ENCODE assay signal across 29 mouse cellular contexts in genomic region chr10:77234991-77235616, GRCm38 (mm10). TPM values are rescaled to one million over a fixed set of nuclear protein-coding genes. Genes with fewer than 3 reads are reported as not detected.
A peak's percentile ranks its signal among the peaks of the same experiment; 100 is the strongest.
DNase-seq lines count a peak whose midpoint lies in the region; ATAC-seq and TF ChIP-seq lines count a peak whose summit lies in the region.
"Had no signal": no experiment of that assay in that cellular context is flagged by ENCODE, and none has a peak within 500 bp of the region (broad histone marks: within the 10 kb centered on the region; RNA-seq: fewer than 3 reads in every experiment).

No protein-coding gene starts in this region.

- peaks cover 63% of the 10 kb centered on the region for H3K4me1 ChIP-seq in liver, embryonic 12.5 days
- H3K4me1 ChIP-seq in liver, embryonic 11.5 days (replicated peaks; ENCODE audit: control insufficient read depth, insufficient read depth, low read length) = peaks cover 46% of the 10 kb centered on the region
- H3K4me1 ChIP-seq: midbrain, embryonic 13.5 days; neural tube, embryonic 12.5 days had no signal

- peak overlapping the region; percentile 69; the same call in 1 of the 2 replicates for H3K27ac ChIP-seq in liver, embryonic 12.5 days
- no peak overlapping the region for H3K27ac ChIP-seq in liver, embryonic 11.5 days (ENCODE audit: low read depth, low read length)
- H3K27ac ChIP-seq in layer of hippocampus, adult 2 months = no peak overlapping the region
- H3K27ac ChIP-seq: heart, embryonic 15.5 days; hindbrain, embryonic 14.5 days; left cerebral cortex, adult 2 months; midbrain, embryonic 13.5 days; neural tube, embryonic 12.5 days had no signal

- ATAC-seq in liver, embryonic 12.5 days = no peak
- no peak for ATAC-seq in liver, embryonic 11.5 days (replicated peaks; ENCODE audit: low FRiP score)
- ATAC-seq: activated CD4-positive, CD25-positive, alpha-beta regulatory T cell, adult 4 months; forebrain, postnatal 0 days; inflammation-experienced regulatory T-cells, adult 6 months; midbrain, embryonic 13.5 days; Patski had no signal

- no peak overlapping the region for H3K4me3 ChIP-seq in liver, embryonic 12.5 days
- no peak overlapping the region for H3K4me3 ChIP-seq in liver, embryonic 11.5 days (ENCODE audit: low read depth, low read length)
- no peak overlapping the region for H3K4me3 ChIP-seq in layer of hippocampus, adult 2 months
- H3K4me3 ChIP-seq: embryonic facial prominence, embryonic 10.5 days; heart, embryonic 15.5 days; left cerebral cortex, adult 2 months; megakaryocyte, embryonic 14.5 days; midbrain, embryonic 13.5 days; neural tube, embryonic 12.5 days had no signal

- no peaks in the 10 kb centered on the region for H3K27me3 ChIP-seq in liver, embryonic 12.5 days (replicated peaks)
- H3K27me3 ChIP-seq in liver, embryonic 11.5 days (replicated peaks; ENCODE audit: control insufficient read depth, insufficient read depth, low read length) = no peaks in the 10 kb centered on the region
- H3K27me3 ChIP-seq: heart, embryonic 15.5 days; megakaryocyte, embryonic 14.5 days; midbrain, embryonic 13.5 days; neural tube, embryonic 12.5 days; Patski had no signal

- peak; percentile 90 for DNase-seq in heart, adult 11 months
- no peak for DNase-seq in heart, postnatal 14 days
- no peak for DNase-seq in liver, embryonic 11.5 days (ENCODE audit: low spot score)
- DNase-seq in ES-CJ7 (ENCODE audit: low read depth, low spot score) = peak; percentile 79
- peak; percentile 42 to 47 for DNase-seq in kidney, postnatal 36 days
- DNase-seq in spleen, adult 18-20 months = no peak
- no peak for DNase-seq in layer of hippocampus, adult 2 months (ENCODE audit: low spot score in 2 of 2)
- DNase-seq: adrenal gland, postnatal 10 days; cerebellum, adult 18-20 months; cerebellum, postnatal 14 days; forebrain, postnatal 0 days; heart, postnatal 4 days; left cerebral cortex, postnatal 4 days; liver; lung, embryonic 14.5 days; lung, postnatal 36 days; retina, postnatal 1 day; right cerebral cortex, postnatal 25 days had no signal

- WGBS in liver, embryonic 12.5 days (ENCODE audit: insufficient replicate concordance) = 63% methylated on average over 12 of the region's 12 CpGs
- 68% methylated on average over 12 of the region's 12 CpGs for WGBS in liver, embryonic 11.5 days

- intact Hi-C loops in heart, postnatal 14 days (cut with DNase I) = no loop called here

- H3K4me2 ChIP-seq in liver, embryonic 12.5 days = no peak overlapping the region
- H3K4me2 ChIP-seq in liver, embryonic 11.5 days = no peak overlapping the region
- H3K4me2 ChIP-seq: heart, embryonic 15.5 days; hindbrain, embryonic 14.5 days; lung, embryonic 14.5 days; midbrain, embryonic 13.5 days; neural tube, embryonic 12.5 days had no signal

- H3K36me3 ChIP-seq in liver, embryonic 12.5 days = no peaks in the 10 kb centered on the region
- H3K36me3 ChIP-seq in liver, embryonic 11.5 days (ENCODE audit: control insufficient read depth, insufficient read depth, low read length) = no peaks in the 10 kb centered on the region
- H3K36me3 ChIP-seq: embryonic facial prominence, embryonic 10.5 days; heart, embryonic 15.5 days; midbrain, embryonic 13.5 days; neural tube, embryonic 12.5 days had no signal

- no peak overlapping the region for H3K9ac ChIP-seq in liver, embryonic 12.5 days
- H3K9ac ChIP-seq in liver, embryonic 11.5 days (ENCODE audit: low read depth, low read length) = no peak overlapping the region
- H3K9ac ChIP-seq: forebrain, postnatal 0 days; heart, embryonic 15.5 days; hindbrain, embryonic 14.5 days; lung, embryonic 14.5 days; midbrain, embryonic 13.5 days; neural tube, embryonic 12.5 days had no signal

- H3K9me3 ChIP-seq in liver, embryonic 12.5 days (replicated peaks) = no peaks in the 10 kb centered on the region
- no peaks in the 10 kb centered on the region for H3K9me3 ChIP-seq in liver, embryonic 11.5 days (ENCODE audit: control insufficient read depth, low read length)
- H3K9me3 ChIP-seq: heart, embryonic 15.5 days; megakaryocyte, embryonic 14.5 days; midbrain, embryonic 13.5 days had no signal

- no peak for TF ChIP-seq CTCF in layer of hippocampus, adult 2 months (conservative IDR thresholded peaks at IDR 0.05)

RNA-seq across cellular contexts. Expression of gene Pofut2, which starts 23.9 kb away (rescaled TPM):
- 10 to 100 TPM; 45.8 to 48.2 TPM for total RNA-seq in heart, postnatal 14 days (2021)
- polyA plus RNA-seq in liver, embryonic 12.5 days (2016; fragmentation: Nextera tagmentation; extraction: Ambion mirVana) = 40.7 and 43.2 TPM in 2 replicates
- 66.8 and 71.9 TPM in 2 replicates for polyA plus RNA-seq in liver, embryonic 11.5 days (2014; fragmentation: Nextera tagmentation; extraction: Ambion mirVana)
- 10 to 100 TPM; 29.5 to 30.1 TPM for total RNA-seq in layer of hippocampus, adult 2 months (2021)

Comparison
In these comparisons a context has a peak if more than half of its experiments do, and no peak if none do; other contexts are left out.
1. DNase-seq: peak in heart, adult 11 months (single experiment), ES-CJ7 (single experiment) and kidney, postnatal 36 days (2 of 2); none in heart, postnatal 14 days (0 of 2), liver, embryonic 11.5 days (single experiment), spleen, adult 18-20 months (0 of 2) and layer of hippocampus, adult 2 months (0 of 2).